Mouse (Mus musculus): ENCODE measurements around the gene Gpx3. TPM values are rescaled to one million over a fixed set of nuclear protein-coding genes. Genes with fewer than 3 reads are reported as not detected.
"Not testable (repeated sequence)": the region's sequence is repeated elsewhere in the genome, so short reads cannot be mapped to it uniquely, and the experiment has no call there.

The Gpx3 gene
- 91.4 and 114 TPM in 2 replicates for polyA plus RNA-seq (2014; fragmentation: Nextera tagmentation; extraction: Ambion mirVana)

- Histone ChIP-seq H3K36me3 (ENCODE audit: control insufficient read depth, insufficient read depth, low read length) (no peaks in the 10 kb centered on the region), H3K4me2 (replicated peaks; ENCODE audit: low read depth, low read length) (peak within 1 kb of the TSS; percentile 53), H3K4me3 (ENCODE audit: low read depth, low read length) (peak within 1 kb of the TSS; percentile 43), H3K9me3 (ENCODE audit: control insufficient read depth, low read length) (no peaks in the 10 kb centered on the region), H3K9ac (ENCODE audit: low read depth, low read length) (peak within 1 kb of the TSS; percentile 49), H3K27ac (ENCODE audit: low read depth, low read length) (no peak within 1 kb of the TSS), H3K27me3 (ENCODE audit: control insufficient read depth, insufficient read depth, low read length) (no peaks in the 10 kb centered on the region), H3K4me1 (replicated peaks; ENCODE audit: control insufficient read depth, insufficient read depth, low read length) (0 out of 2 replicates have a peak, but pooled peaks cover 2% of the 10 kb centered on the region)
- DNase-seq (ENCODE audit: low spot score) (peak; percentile 80), ATAC-seq (ENCODE audit: low FRiP score) (peak; percentile 90)
- WGBS, result 17% methylated on average over 44 of the region's 45 CpGs
These were observed at the start of gene Gpx3 for GRCm38 (mm10) chr11:54902333-54903323. Gene Gpx3 (plus strand): TSS chr11:54902453.

GRCm38 (mm10) chr11:54858880-54859279 is 43.4 kb upstream of the Gpx3 start:
- H3K4me3 ChIP-seq (ENCODE audit: low read depth, low read length); H3K27me3 ChIP-seq (ENCODE audit: control insufficient read depth, insufficient read depth, low read length): not testable (repeated sequence)

GRCm38 (mm10) chr11:54859322-54860165 is 42.7 kb upstream of the Gpx3 start:
- ATAC-seq (ENCODE audit: low FRiP score) (no peak), DNase-seq (ENCODE audit: low spot score) (peak; percentile 42)
- peak overlapping the region; percentile 61; the same call in 1 of the 2 replicates for H3K9ac ChIP-seq (ENCODE audit: low read depth, low read length)
- H3K27ac ChIP-seq (ENCODE audit: low read depth, low read length), result no peak overlapping the region
- no peaks in the 10 kb centered on the region for H3K4me1 ChIP-seq (replicated peaks; ENCODE audit: control insufficient read depth, insufficient read depth, low read length)
- no peaks in the 10 kb centered on the region for H3K36me3 ChIP-seq (ENCODE audit: control insufficient read depth, insufficient read depth, low read length)
- 29% methylated on average over 11 of the region's 11 CpGs for WGBS
- no peaks in the 10 kb centered on the region for H3K9me3 ChIP-seq (ENCODE audit: control insufficient read depth, low read length)
- H3K27me3 ChIP-seq (ENCODE audit: control insufficient read depth, insufficient read depth, low read length), result no peaks in the 10 kb centered on the region
- H3K4me3 ChIP-seq (ENCODE audit: low read depth, low read length), result peak overlapping the region; percentile 53
- peak overlapping the region; percentile 72 for H3K4me2 ChIP-seq (replicated peaks; ENCODE audit: low read depth, low read length)

More at GRCm38 (mm10) chr11:54858880-54859279, 43.4 kb upstream of the Gpx3 start:
- not testable (repeated sequence) for H3K4me1 ChIP-seq (replicated peaks; ENCODE audit: control insufficient read depth, insufficient read depth, low read length); H3K4me2 ChIP-seq (replicated peaks; ENCODE audit: low read depth, low read length); DNase-seq (ENCODE audit: low spot score); H3K9ac ChIP-seq (ENCODE audit: low read depth, low read length); H3K9me3 ChIP-seq (ENCODE audit: control insufficient read depth, low read length); H3K27ac ChIP-seq (ENCODE audit: low read depth, low read length); ATAC-seq (ENCODE audit: low FRiP score); H3K36me3 ChIP-seq (ENCODE audit: control insufficient read depth, insufficient read depth, low read length)
- WGBS, result 92% methylated on average over 11 of the region's 12 CpGs

GRCm38 (mm10) chr11:54860256-54861038 is 41.8 kb upstream of the Gpx3 start, which contains the start of gene Lyrm7:
Gene Lyrm7 (minus strand): TSS chr11:54860916.
- under 1% methylated on average over 42 of the region's 42 CpGs for WGBS
- no peaks in the 10 kb centered on the region for H3K27me3 ChIP-seq (ENCODE audit: control insufficient read depth, insufficient read depth, low read length)
- no peaks in the 10 kb centered on the region for H3K36me3 ChIP-seq (ENCODE audit: control insufficient read depth, insufficient read depth, low read length)
- peak within 1 kb of the TSS; percentile 61 for H3K9ac ChIP-seq (ENCODE audit: low read depth, low read length)
- peak within 1 kb of the TSS; percentile 72 for H3K4me2 ChIP-seq (replicated peaks; ENCODE audit: low read depth, low read length)
- H3K9me3 ChIP-seq (ENCODE audit: control insufficient read depth, low read length), result no peaks in the 10 kb centered on the region
- DNase-seq (ENCODE audit: low spot score) (peak; percentile 96), ATAC-seq (ENCODE audit: low FRiP score) (peak; percentile 96)
- peak within 1 kb of the TSS; percentile 82 for H3K27ac ChIP-seq (ENCODE audit: low read depth, low read length)
- H3K4me1 ChIP-seq (replicated peaks; ENCODE audit: control insufficient read depth, insufficient read depth, low read length), result no peaks in the 10 kb centered on the region
- H3K4me3 ChIP-seq (ENCODE audit: low read depth, low read length), result peak within 1 kb of the TSS; percentile 53

- Histone ChIP-seq H3K9ac (ENCODE audit: low read depth, low read length) (no peak overlapping the region), H3K4me3 (ENCODE audit: low read depth, low read length) (peak overlapping the region; percentile 53; the same call in 1 of the 2 replicates), H3K4me1 (replicated peaks; ENCODE audit: control insufficient read depth, insufficient read depth, low read length) (no peaks in the 10 kb centered on the region), H3K27ac (ENCODE audit: low read depth, low read length) (no peak overlapping the region), H3K36me3 (ENCODE audit: control insufficient read depth, insufficient read depth, low read length) (no peaks in the 10 kb centered on the region), H3K4me2 (replicated peaks; ENCODE audit: low read depth, low read length) (0 out of 2 replicates have a peak overlapping the region, but pooled peaks have one; percentile 50), H3K9me3 (ENCODE audit: control insufficient read depth, low read length) (no peaks in the 10 kb centered on the region), H3K27me3 (ENCODE audit: control insufficient read depth, insufficient read depth, low read length) (no peaks in the 10 kb centered on the region)
- 89% methylated on average over 5 of the region's 5 CpGs for WGBS
- no peak for ATAC-seq (ENCODE audit: low FRiP score)
- no peak for DNase-seq (ENCODE audit: low spot score)
These were observed 40.5 kb upstream of the Gpx3 start for GRCm38 (mm10) chr11:54861471-54862420.

GRCm38 (mm10) chr11:54862621-54863520 is 39.4 kb upstream of the Gpx3 start:
- Histone ChIP-seq H3K36me3 (ENCODE audit: control insufficient read depth, insufficient read depth, low read length) (no peaks in the 10 kb centered on the region), H3K27ac (ENCODE audit: low read depth, low read length) (no peak overlapping the region), H3K9ac (ENCODE audit: low read depth, low read length) (no peak overlapping the region), H3K27me3 (ENCODE audit: control insufficient read depth, insufficient read depth, low read length) (no peaks in the 10 kb centered on the region), H3K4me3 (ENCODE audit: low read depth, low read length) (no peak overlapping the region), H3K4me1 (replicated peaks; ENCODE audit: control insufficient read depth, insufficient read depth, low read length) (0 out of 2 replicates have a peak, but pooled peaks cover 2% of the 10 kb centered on the region), H3K9me3 (ENCODE audit: control insufficient read depth, low read length) (no peaks in the 10 kb centered on the region), H3K4me2 (replicated peaks; ENCODE audit: low read depth, low read length) (no peak overlapping the region)
- 47% methylated on average over 10 of the region's 10 CpGs for WGBS
- ATAC-seq (ENCODE audit: low FRiP score) (no peak), DNase-seq (ENCODE audit: low spot score) (peak; percentile 68)
